Mouse (Mus musculus): Measurements from ENCODE around the gene Gm4792. TPM values are rescaled to one million over a fixed set of nuclear protein-coding genes. Genes with fewer than 3 reads are reported as not detected.

Gm4792 gene
- polyA plus RNA-seq, 1 experiment from 2014 or later: not detected

DNA sequence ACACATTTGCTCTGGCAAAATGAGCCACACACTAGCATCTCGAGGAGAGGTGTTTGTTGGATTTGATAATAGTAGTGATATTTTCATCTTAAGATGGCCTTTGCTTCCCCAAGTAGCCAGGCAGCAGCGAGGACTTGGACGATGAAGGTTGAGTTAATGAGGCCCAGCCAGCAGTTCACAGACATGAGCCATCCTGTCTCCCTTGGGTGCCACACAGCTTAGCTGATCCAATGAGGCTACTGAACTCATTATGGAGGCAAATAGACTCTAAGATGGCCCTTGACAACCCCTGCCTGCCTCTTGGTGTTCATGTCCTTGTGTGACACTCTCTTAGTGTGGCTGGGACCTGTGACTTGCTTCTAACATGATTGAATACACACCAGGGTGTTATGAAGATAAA, 43.7 kb downstream of the Gm4792 start:
- no peaks in the 10 kb centered on the region for H3K9me3 ChIP-seq (ENCODE audit: control insufficient read depth, low read length)
- no peaks in the 10 kb centered on the region for H3K27me3 ChIP-seq (ENCODE audit: control insufficient read depth, insufficient read depth, low read length)
- H3K4me1 ChIP-seq (ENCODE audit: control insufficient read depth, insufficient read depth, low read length): peaks cover 3% of the 10 kb centered on the region; the same call in 1 of the 2 replicates
- no peaks in the 10 kb centered on the region for H3K36me3 ChIP-seq (ENCODE audit: control insufficient read depth, insufficient read depth, low read length)
- no peak overlapping the region for H3K27ac ChIP-seq (ENCODE audit: low read depth, low read length)
- H3K4me3 ChIP-seq (ENCODE audit: low read length): no peak overlapping the region
- WGBS: 71% methylated on average over 3 of the region's 3 CpGs
- no peak for ATAC-seq (ENCODE audit: low FRiP score, low TSS enrichment)
- H3K9ac ChIP-seq (ENCODE audit: low read depth, low read length): no peak overlapping the region
- no peak overlapping the region for H3K4me2 ChIP-seq (replicated peaks; ENCODE audit: low read depth, low read length)

DNA sequence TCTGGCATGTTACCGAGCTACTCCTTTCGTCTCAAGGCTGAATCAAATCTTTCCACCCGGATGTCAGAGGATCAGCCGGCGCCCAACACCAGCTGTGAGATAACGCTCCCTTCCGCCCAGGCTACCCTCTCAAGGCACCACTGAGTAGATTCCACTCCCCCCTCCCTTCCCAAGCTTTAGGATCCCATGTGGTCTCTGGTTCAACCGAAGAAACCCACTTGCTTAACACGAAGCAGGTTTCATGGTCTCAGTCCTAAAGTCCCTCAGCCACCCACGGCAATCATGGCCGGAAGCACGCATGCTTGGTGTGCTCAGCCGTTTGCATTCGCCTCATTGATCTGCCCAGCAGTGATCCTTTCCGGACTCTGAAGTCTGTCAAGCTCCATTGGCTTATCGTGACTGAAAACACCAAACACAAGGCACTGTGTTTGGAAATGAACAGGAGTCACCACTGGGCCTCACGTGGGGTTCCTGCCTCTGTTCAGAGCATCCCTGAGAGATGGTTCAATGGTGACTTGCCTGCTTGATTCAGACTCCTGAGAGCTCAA, 45.2 kb downstream of the Gm4792 start:
- Histone ChIP-seq H3K4me3 (ENCODE audit: low read length) (no peak overlapping the region), H3K27me3 (ENCODE audit: control insufficient read depth, insufficient read depth, low read length) (no peaks in the 10 kb centered on the region), H3K9me3 (ENCODE audit: control insufficient read depth, low read length) (no peaks in the 10 kb centered on the region), H3K4me2 (replicated peaks; ENCODE audit: low read depth, low read length) (no peak overlapping the region), H3K27ac (ENCODE audit: low read depth, low read length) (peak overlapping the region; percentile 39; the same call in 1 of the 2 replicates), H3K4me1 (ENCODE audit: control insufficient read depth, insufficient read depth, low read length) (peaks cover 3% of the 10 kb centered on the region; the same call in 1 of the 2 replicates), H3K9ac (ENCODE audit: low read depth, low read length) (no peak overlapping the region), H3K36me3 (ENCODE audit: control insufficient read depth, insufficient read depth, low read length) (no peaks in the 10 kb centered on the region)
- 52% methylated on average over 17 of the region's 17 CpGs for WGBS
- peak; percentile 38; the same call in 1 of the 2 replicates for ATAC-seq (ENCODE audit: low FRiP score, low TSS enrichment)

DNA sequence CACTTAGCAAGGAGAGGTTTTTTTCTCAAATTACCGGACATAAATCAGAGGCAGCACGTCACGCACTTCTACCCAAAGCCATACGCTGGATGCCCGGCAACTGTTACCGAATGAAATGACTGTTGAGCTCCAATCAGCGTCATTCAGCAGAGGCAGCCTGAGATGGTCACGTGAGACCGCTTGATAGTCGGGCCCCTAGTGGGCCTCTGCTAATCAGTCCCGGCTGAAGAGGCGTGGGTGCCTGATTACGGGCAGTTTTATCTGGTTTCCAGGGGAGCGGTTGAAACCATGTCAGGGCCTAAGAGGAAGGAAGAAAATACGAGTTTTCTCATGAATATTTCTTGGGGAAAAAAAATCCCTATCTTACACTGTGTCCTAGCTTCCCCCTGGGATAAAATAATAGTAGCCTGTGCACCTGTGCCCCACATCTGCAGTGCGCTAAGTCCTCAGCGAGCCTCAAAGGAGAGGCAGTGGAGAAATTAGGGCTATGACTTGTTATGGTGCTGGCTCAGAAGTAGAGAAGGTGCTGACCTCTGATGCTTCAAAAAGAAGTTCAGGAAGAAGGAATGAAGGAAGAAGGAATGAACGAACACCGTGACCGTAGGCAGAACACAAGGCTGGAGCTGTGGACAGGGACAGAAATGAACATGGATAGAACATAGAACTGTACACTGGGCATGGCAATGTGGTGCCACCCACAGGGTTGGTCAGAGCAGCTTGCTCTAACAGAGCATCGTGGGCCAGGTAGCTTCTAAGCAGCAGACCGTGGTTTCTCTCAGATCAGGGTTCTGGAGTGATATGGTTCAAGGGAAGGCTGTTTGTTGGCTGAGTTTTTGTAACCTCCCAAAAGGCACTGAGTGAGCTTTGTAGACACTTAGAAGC, 48.7 kb downstream of the Gm4792 start:
- peaks cover 3% of the 10 kb centered on the region; the same call in 1 of the 2 replicates for H3K4me1 ChIP-seq (ENCODE audit: control insufficient read depth, insufficient read depth, low read length)
- H3K36me3 ChIP-seq (ENCODE audit: control insufficient read depth, insufficient read depth, low read length): no peaks in the 10 kb centered on the region
- no peak overlapping the region; the same call in 1 of the 2 replicates for H3K27ac ChIP-seq (ENCODE audit: low read depth, low read length)
- WGBS: 34% methylated on average over 22 of the region's 22 CpGs
- H3K4me2 ChIP-seq (replicated peaks; ENCODE audit: low read depth, low read length): peak overlapping the region; percentile 15; the same call in 1 of the 2 replicates
- no peaks in the 10 kb centered on the region for H3K27me3 ChIP-seq (ENCODE audit: control insufficient read depth, insufficient read depth, low read length)
- ATAC-seq (ENCODE audit: low FRiP score, low TSS enrichment): peak; percentile 73
- H3K9me3 ChIP-seq (ENCODE audit: control insufficient read depth, low read length): no peaks in the 10 kb centered on the region
- H3K4me3 ChIP-seq (ENCODE audit: low read length): no peak overlapping the region
- no peak overlapping the region for H3K9ac ChIP-seq (ENCODE audit: low read depth, low read length)

DNA sequence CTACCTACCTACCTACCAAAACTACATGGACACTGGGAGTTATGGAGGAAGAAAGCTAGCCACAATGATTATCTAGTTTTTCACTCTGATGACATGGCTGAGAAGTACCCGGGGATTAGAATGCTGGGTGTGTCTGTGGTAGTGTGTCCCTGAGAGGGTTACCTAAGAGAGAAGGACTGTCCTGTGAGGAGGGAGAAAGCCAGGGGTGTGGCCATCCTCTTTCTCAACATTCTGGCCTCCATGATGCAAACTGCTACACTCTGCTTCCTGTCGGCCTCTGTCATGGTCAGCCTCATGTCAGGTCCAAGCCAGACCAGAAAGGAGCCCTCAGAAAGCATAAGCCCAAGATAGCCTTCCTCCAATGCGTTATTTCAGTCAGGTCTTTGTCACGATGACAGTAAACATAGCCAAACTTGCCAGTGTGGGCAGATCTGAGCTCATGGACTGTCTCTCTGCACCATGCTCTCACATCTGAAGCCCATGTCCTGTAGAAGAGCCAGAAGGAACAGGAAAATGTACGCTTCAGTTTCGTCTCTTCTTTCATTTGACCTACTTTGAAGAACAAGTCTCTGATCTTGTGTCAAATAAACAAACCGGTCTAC, 50.7 kb downstream of the Gm4792 start:
- Histone ChIP-seq H3K36me3 (ENCODE audit: control insufficient read depth, insufficient read depth, low read length) (no peaks in the 10 kb centered on the region), H3K4me1 (ENCODE audit: control insufficient read depth, insufficient read depth, low read length) (no peaks in the 10 kb centered on the region; the same call in 1 of the 2 replicates), H3K4me2 (replicated peaks; ENCODE audit: low read depth, low read length) (no peak overlapping the region), H3K4me3 (ENCODE audit: low read length) (no peak overlapping the region), H3K27me3 (ENCODE audit: control insufficient read depth, insufficient read depth, low read length) (no peaks in the 10 kb centered on the region), H3K27ac (ENCODE audit: low read depth, low read length) (no peak overlapping the region), H3K9me3 (ENCODE audit: control insufficient read depth, low read length) (no peaks in the 10 kb centered on the region), H3K9ac (ENCODE audit: low read depth, low read length) (no peak overlapping the region)
- ATAC-seq (ENCODE audit: low FRiP score, low TSS enrichment): no peak
- 79% methylated on average over 7 of the region's 7 CpGs for WGBS

Other genes with a start within 250 kb of the Gm4792 start
- gene Nr2c1, start 150.7 kb downstream of the Gm4792 start, polyA plus RNA-seq (2014; fragmentation: Nextera tagmentation; extraction: Ambion mirVana): 8.0 and 10.7 TPM in 2 replicates
- gene Ndufa12, start 100.0 kb downstream of the Gm4792 start, polyA plus RNA-seq (2014; fragmentation: Nextera tagmentation; extraction: Ambion mirVana): 526 and 667 TPM in 2 replicates
- gene Tmcc3, start 13.2 kb upstream of the Gm4792 start, polyA plus RNA-seq (2014; fragmentation: Nextera tagmentation; extraction: Ambion mirVana): 4.0 and 7.2 TPM in 2 replicates

Measured in kidney, embryonic 14.5 days (tissue).